Mouse (Mus musculus) forebrain, embryonic 11.5 days (tissue): Measurements from ENCODE around the gene Tjp3. TPM values are rescaled to one million over a fixed set of nuclear protein-coding genes. Genes with fewer than 3 reads are reported as not detected.

Experiments used
- ATAC-seq: fragments of 200-750 bp; cut with Nextera tagmentation; replicated peaks from 2 replicates; pipeline ENCODE4 v1.8.0; 2017; ENCODE audit warnings: moderate TSS enrichment; ENCODE audit not compliant: low FRiP score
- DNase-seq: peaks from one replicate; pipeline ENCODE4 v3.0.0-alpha.2; 2017; ENCODE audit warnings: low spot score
- H3K27ac ChIP-seq: fragments of 300-500 bp; sonication (generic); 2 replicates; pipeline ENCODE4 v1.5.1; 2014; ENCODE audit warnings: low read depth, low read length
- H3K27me3 ChIP-seq: fragments of 300-500 bp; sonication (generic); 2 replicates; pipeline ENCODE4 v1.6.1; 2014; ENCODE audit warnings: mild to moderate bottlenecking, low read length, mixed read lengths; ENCODE audit not compliant: control insufficient read depth, insufficient read depth
- H3K36me3 ChIP-seq: fragments of 300-500 bp; sonication (generic); 2 replicates; pipeline ENCODE4 v1.6.1; 2014; ENCODE audit warnings: mild to moderate bottlenecking, low read length, moderate library complexity, mixed read lengths; ENCODE audit not compliant: control insufficient read depth, insufficient read depth
- H3K4me1 ChIP-seq: fragments of 300-500 bp; sonication (generic); replicated peaks from 2 replicates; pipeline ENCODE4 v1.6.1; 2014; ENCODE audit warnings: low read length, mixed read lengths; ENCODE audit not compliant: control insufficient read depth, insufficient read depth
- H3K4me2 ChIP-seq: fragments of 300-500 bp; sonication (generic); 2 replicates; pipeline ENCODE4 v1.6.1; 2014; ENCODE audit warnings: low read depth, mild to moderate bottlenecking, low read length, moderate library complexity, mixed read lengths; ENCODE audit not compliant: severe bottlenecking
- H3K4me3 ChIP-seq: fragments of 300-500 bp; sonication (generic); 2 replicates; pipeline ENCODE4 v1.5.1; 2014; ENCODE audit warnings: low read depth, low read length
- H3K9ac ChIP-seq: fragments of 300-500 bp; sonication (generic); 2 replicates; pipeline ENCODE4 v1.6.1; 2014; ENCODE audit warnings: low read length
- H3K9me3 ChIP-seq: fragments of 300-500 bp; sonication (generic); 2 replicates; pipeline ENCODE4 v1.6.1; 2016; ENCODE audit warnings: low read length, mixed read lengths; ENCODE audit not compliant: control insufficient read depth
- WGBS: fragments of 180-500 bp; shearing (Covaris S2); extraction: QIAGEN DNeasy Blood & Tissue Kit; methylation state at CpG from one replicate; pipeline ENCODE4 v1.1.7; 2014; 5-methylcytosine and 5-hydroxymethylcytosine counted together
- polyA plus RNA-seq: library from polyadenylated mRNA; unstranded; fragments of >200 nt; fragmentation: Nextera tagmentation; extraction: Ambion mirVana; gene quantifications from 2 replicates; pipeline ENCODE4 v1.2.1, GENCODE M21; 2014

Gene Tjp3
- polyA plus RNA-seq, 1 experiment from 2014 or later, result 11.9 TPM

GRCm38 (mm10) chr10:81328386-81328785 lies 37.0 kb upstream of the Tjp3 start, which contains the start of gene Tbxa2r:
Tbxa2r (plus strand) TSS chr10:81328731.
- Histone ChIP-seq H3K4me3 (no peak within 1 kb of the TSS), H3K27me3 (peaks cover 8% of the 10 kb centered on the region), H3K4me1 (no peaks in the 10 kb centered on the region), H3K36me3 (peaks cover 27% of the 10 kb centered on the region), H3K9me3 (no peaks in the 10 kb centered on the region), H3K4me2 (no peak within 1 kb of the TSS), H3K27ac (no peak within 1 kb of the TSS), H3K9ac (no peak within 1 kb of the TSS)
- 19% methylated on average over 10 of the region's 10 CpGs for WGBS
- DNase-seq (no peak), ATAC-seq (no peak)

GRCm38 (mm10) chr10:81327959-81328358 lies 36.6 kb upstream of the Tjp3 start:
- Histone ChIP-seq H3K4me3 (no peak overlapping the region), H3K27ac (no peak overlapping the region), H3K9me3 (no peaks in the 10 kb centered on the region), H3K9ac (no peak overlapping the region), H3K4me2 (no peak overlapping the region), H3K4me1 (no peaks in the 10 kb centered on the region), H3K36me3 (peaks cover 27% of the 10 kb centered on the region), H3K27me3 (peaks cover 8% of the 10 kb centered on the region)
- WGBS, result 67% methylated on average over 2 of the region's 2 CpGs
- ATAC-seq (no peak), DNase-seq (no peak)

GRCm38 (mm10) chr10:81326858-81327257 lies 35.5 kb upstream of the Tjp3 start:
- Histone ChIP-seq H3K4me3 (no peak overlapping the region), H3K9me3 (no peaks in the 10 kb centered on the region), H3K4me2 (no peak overlapping the region), H3K9ac (no peak overlapping the region), H3K36me3 (peaks cover 27% of the 10 kb centered on the region), H3K27me3 (no peaks in the 10 kb centered on the region), H3K27ac (no peak overlapping the region), H3K4me1 (peaks cover 4% of the 10 kb centered on the region)
- 89% methylated on average over 6 of the region's 6 CpGs for WGBS
- ATAC-seq (no peak), DNase-seq (no peak)

GRCm38 (mm10) chr10:81325781-81326180 lies 34.4 kb upstream of the Tjp3 start:
- DNase-seq, result no peak
- H3K27ac ChIP-seq, result no peak overlapping the region
- peaks cover 27% of the 10 kb centered on the region for H3K36me3 ChIP-seq
- ATAC-seq, result no peak
- H3K4me1 ChIP-seq, result peaks cover 7% of the 10 kb centered on the region
- no peak overlapping the region for H3K4me3 ChIP-seq
- H3K9me3 ChIP-seq, result no peaks in the 10 kb centered on the region
- no peak overlapping the region for H3K9ac ChIP-seq
- no peak overlapping the region for H3K4me2 ChIP-seq
- H3K27me3 ChIP-seq, result no peaks in the 10 kb centered on the region
- WGBS, result 95% methylated on average over 18 of the region's 18 CpGs

GRCm38 (mm10) chr10:81325176-81325575 lies 33.8 kb upstream of the Tjp3 start:
- H3K9me3 ChIP-seq, result no peaks in the 10 kb centered on the region
- no peak overlapping the region for H3K4me2 ChIP-seq
- 93% methylated on average over 21 of the region's 21 CpGs for WGBS
- peaks cover 7% of the 10 kb centered on the region for H3K4me1 ChIP-seq
- peaks cover 27% of the 10 kb centered on the region for H3K36me3 ChIP-seq
- H3K27ac ChIP-seq, result no peak overlapping the region
- H3K9ac ChIP-seq, result no peak overlapping the region
- H3K4me3 ChIP-seq, result no peak overlapping the region
- DNase-seq, result no peak
- no peak for ATAC-seq
- H3K27me3 ChIP-seq, result no peaks in the 10 kb centered on the region

GRCm38 (mm10) chr10:81323791-81324530 lies 32.6 kb upstream of the Tjp3 start:
- Histone ChIP-seq H3K4me3 (no peak overlapping the region), H3K27ac (no peak overlapping the region), H3K36me3 (peaks cover 27% of the 10 kb centered on the region), H3K4me2 (no peak overlapping the region), H3K9me3 (no peaks in the 10 kb centered on the region), H3K4me1 (peaks cover 14% of the 10 kb centered on the region), H3K27me3 (no peaks in the 10 kb centered on the region), H3K9ac (no peak overlapping the region)
- no peak for ATAC-seq
- DNase-seq, result no peak
- 94% methylated on average over 18 of the region's 18 CpGs for WGBS

GRCm38 (mm10) chr10:81323141-81323775 lies 31.9 kb upstream of the Tjp3 start:
- Histone ChIP-seq H3K27ac (no peak overlapping the region), H3K4me3 (no peak overlapping the region), H3K4me2 (no peak overlapping the region), H3K36me3 (peaks cover 27% of the 10 kb centered on the region), H3K9ac (no peak overlapping the region), H3K9me3 (no peaks in the 10 kb centered on the region), H3K27me3 (no peaks in the 10 kb centered on the region), H3K4me1 (peaks cover 14% of the 10 kb centered on the region)
- ATAC-seq (no peak), DNase-seq (no peak)
- 95% methylated on average over 23 of the region's 23 CpGs for WGBS

GRCm38 (mm10) chr10:81322444-81322843 lies 31.1 kb upstream of the Tjp3 start:
- no peaks in the 10 kb centered on the region for H3K9me3 ChIP-seq
- no peak overlapping the region for H3K27ac ChIP-seq
- peak overlapping the region; percentile 93; the same call in 1 of the 2 replicates for H3K4me3 ChIP-seq
- no peak overlapping the region for H3K9ac ChIP-seq
- H3K4me1 ChIP-seq, result peaks cover 14% of the 10 kb centered on the region
- H3K4me2 ChIP-seq, result no peak overlapping the region
- ATAC-seq (no peak), DNase-seq (no peak)
- WGBS, result 95% methylated on average over 27 of the region's 27 CpGs
- H3K27me3 ChIP-seq, result no peaks in the 10 kb centered on the region
- H3K36me3 ChIP-seq, result peaks cover 29% of the 10 kb centered on the region
